Mouse (Mus musculus): ENCODE measurements around the gene Dusp7.

DNA sequence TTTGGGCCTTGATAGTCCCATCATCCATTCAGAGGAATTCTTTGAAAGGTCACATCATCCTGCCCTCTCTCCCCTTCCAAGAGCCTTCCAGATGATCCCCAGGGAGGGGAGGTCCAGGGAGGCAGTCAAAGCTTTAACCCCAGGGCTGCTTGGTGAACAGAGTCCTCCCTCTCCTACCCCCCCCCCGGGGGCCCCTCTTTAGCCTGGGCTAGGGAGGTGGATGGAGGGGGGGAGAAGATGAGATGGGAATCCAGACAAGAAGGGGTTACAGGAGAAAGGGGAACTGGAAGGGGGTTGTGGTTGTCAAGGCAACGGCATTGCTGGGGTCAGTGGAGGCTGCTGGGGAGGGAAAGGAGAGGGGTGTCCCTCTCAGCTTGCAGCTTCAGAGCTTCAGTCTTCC is 52.2 kb downstream of the Dusp7 start:
- TF ChIP-seq CTCF (IDR thresholded peaks at IDR 0.05; ENCODE audit: extremely low read depth, insufficient read length, insufficient replicate concordance, low read depth, low read length) (no peak), POLR2A (IDR thresholded peaks at IDR 0.05; ENCODE audit: low read depth, low read length) (no peak)
